Mouse (Mus musculus) adipose tissue, adult 10 weeks (tissue): ENCODE results near the gene Stradb. TPM values are rescaled to one million over a fixed set of nuclear protein-coding genes. Genes with fewer than 3 reads are reported as not detected.

Experiments
- polyA plus RNA-seq: library from polyadenylated mRNA; stranded (reverse); fragments of 350-450 nt; fragmentation: Illumina TruSeq; extraction: RNeasy Lipid Tissue Mini Kit (QIAGEN cat#74804); gene quantifications from one replicate; pipeline ENCODE4 v1.2.3, GENCODE M21; 2014; ENCODE audit warnings: low read depth, low replicate concordance

Gene Stradb
- polyA plus RNA-seq, result 30.5 TPM

DNA sequence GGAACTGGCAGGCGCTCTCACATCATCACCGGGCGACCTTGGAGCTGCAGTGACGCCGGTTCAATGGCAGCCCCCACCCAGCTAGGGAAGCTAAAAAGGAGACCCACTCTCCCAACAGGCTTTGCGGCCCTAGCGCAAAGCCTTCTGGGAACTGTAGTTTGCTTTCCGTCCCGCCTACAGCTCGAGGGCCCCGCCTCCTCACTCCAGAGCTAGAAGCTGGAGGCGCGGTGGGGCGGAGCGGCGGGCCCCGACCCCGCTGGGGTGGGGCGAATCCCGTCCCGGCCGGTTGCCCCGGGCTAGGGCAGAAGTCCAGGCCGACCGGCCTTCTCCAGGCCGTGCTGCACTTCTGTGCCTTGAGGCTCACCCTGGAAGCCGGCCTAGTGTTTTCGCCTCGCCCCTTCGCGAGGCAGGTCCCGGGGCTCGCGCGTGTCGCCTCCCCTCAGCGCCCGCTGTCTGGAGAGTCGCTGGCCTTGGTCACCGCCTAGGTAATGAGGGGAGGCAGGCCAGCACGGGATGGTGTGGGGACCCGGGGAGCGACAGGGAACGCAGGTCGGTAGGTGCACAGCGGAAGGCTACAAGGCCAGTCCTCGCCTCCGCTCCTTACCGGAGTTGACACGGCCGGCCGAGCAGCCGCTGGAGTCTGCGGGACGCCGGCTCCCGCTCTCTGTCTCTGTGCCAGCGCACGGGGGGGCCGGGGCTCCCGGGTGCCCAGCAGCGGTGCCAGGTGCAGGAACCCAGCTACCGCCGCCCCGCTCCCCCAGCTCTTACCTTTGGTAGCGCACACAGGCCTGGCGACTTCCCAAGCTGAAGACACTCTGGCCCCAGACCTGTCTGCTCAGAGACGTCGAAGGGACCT is at the start of gene Stradb, which contains the start of gene Trak2:
TSS of gene Stradb (plus strand) at position 157 of the 856 bp plus-strand sequence.
TSS of gene Trak2 (minus strand) at position 65 of the 856 bp plus-strand sequence.

Other genes starting within 250 kb of the Stradb start
- gene Casp8, start 178.1 kb upstream of the Stradb start, polyA plus RNA-seq, result 33.7 TPM
- gene Trak2, start 92 bp upstream of the Stradb start, polyA plus RNA-seq, result 33.2 TPM
- gene C2cd6, start 121.4 kb downstream of the Stradb start, polyA plus RNA-seq, result 3.9 TPM
- gene Tmem237, start 146.9 kb downstream of the Stradb start, polyA plus RNA-seq, result 13.4 TPM
- 0.74 TPM for gene Mpp4, start 189.9 kb downstream of the Stradb start, polyA plus RNA-seq